Mouse (Mus musculus): ENCODE data around the gene Trip6.

DNA sequence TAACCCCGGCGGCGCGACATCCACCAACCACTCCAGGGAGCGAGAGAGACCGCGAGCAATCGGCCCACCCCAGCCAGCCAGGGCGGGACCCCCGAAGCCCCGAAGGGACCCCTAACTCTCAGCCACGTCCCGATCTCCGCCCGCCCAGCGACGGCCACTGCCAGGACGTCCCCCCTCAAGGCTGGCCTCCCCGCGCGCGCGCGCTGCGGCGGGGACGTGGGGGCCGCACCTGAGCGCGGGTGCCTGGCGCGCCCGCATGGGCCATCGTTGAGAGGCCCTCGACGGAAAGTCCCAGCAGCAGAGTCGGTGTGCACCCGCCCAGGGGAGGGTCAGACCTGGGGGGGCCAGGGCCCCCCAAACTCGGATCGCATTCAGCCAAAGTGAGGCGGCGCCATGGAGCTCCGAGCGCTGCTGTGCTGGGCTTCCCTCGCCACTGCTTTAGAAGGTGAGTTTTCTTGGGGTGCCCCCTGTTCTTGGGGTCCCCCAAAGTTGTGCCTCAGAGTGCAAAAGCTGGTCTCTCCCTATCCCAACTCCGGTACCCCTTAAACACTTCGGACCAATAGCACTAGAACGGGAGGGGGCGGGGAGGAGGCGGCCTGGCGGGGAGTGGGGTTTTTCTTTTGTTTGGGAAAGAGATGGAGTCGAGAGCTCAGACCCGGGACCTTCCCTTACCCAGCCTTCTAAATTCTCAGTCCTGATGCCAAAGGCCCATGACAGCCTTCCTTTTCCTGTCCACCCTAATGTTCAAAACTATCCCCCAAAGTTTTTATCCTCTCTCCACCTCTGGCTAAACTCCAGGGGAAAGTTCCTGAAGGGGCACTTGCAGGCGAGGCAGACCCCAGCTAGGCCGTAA is 36.2 kb upstream of the Trip6 start:
- no peak for TF ChIP-seq TCF3 (IDR thresholded peaks at IDR 0.05; ENCODE audit: insufficient read length, low read depth)
- no peak for TF ChIP-seq POLR2A (IDR thresholded peaks at IDR 0.05; ENCODE audit: insufficient read length, low read depth)
